Mouse (Mus musculus): ENCODE measurements around the gene Nrn1l. TPM values are rescaled to one million over a fixed set of nuclear protein-coding genes. Genes with fewer than 3 reads are reported as not detected.

Gene Nrn1l
- polyA plus RNA-seq, 1 experiment from 2014 or later, result 0.71 TPM

Other genes with a start within 250 kb of the Nrn1l start
- gene Carmil2, start 207.3 kb upstream of the Nrn1l start, polyA plus RNA-seq (2014; fragmentation: Nextera tagmentation; extraction: Ambion mirVana), result 1.1 and 1.4 TPM in 2 replicates
- gene Acd, start 192.5 kb upstream of the Nrn1l start, polyA plus RNA-seq (2014; fragmentation: Nextera tagmentation; extraction: Ambion mirVana), result 56.4 and 58.7 TPM in 2 replicates
- gene Pard6a, start 192.4 kb upstream of the Nrn1l start, polyA plus RNA-seq (2014; fragmentation: Nextera tagmentation; extraction: Ambion mirVana), result 17.8 and 18.4 TPM in 2 replicates
- 0.42 TPM in 1 of 2 replicates, not detected in the other for gene 4933405L10Rik, start 185.9 kb upstream of the Nrn1l start, polyA plus RNA-seq (2014; fragmentation: Nextera tagmentation; extraction: Ambion mirVana)
- 20.7 and 20.8 TPM in 2 replicates for gene Enkd1, start 185.4 kb upstream of the Nrn1l start, polyA plus RNA-seq (2014; fragmentation: Nextera tagmentation; extraction: Ambion mirVana)
- gene Gfod2, start 134.9 kb upstream of the Nrn1l start, polyA plus RNA-seq (2014; fragmentation: Nextera tagmentation; extraction: Ambion mirVana), result 14.7 and 15.1 TPM in 2 replicates
- gene Ranbp10, start 66.2 kb upstream of the Nrn1l start, polyA plus RNA-seq (2014; fragmentation: Nextera tagmentation; extraction: Ambion mirVana), result 10.8 and 11.2 TPM in 2 replicates
- gene Tsnaxip1, start 65.8 kb upstream of the Nrn1l start, polyA plus RNA-seq (2014; fragmentation: Nextera tagmentation; extraction: Ambion mirVana), result 0.52 and 3.4 TPM in 2 replicates
- gene Cenpt, start 40.3 kb upstream of the Nrn1l start, polyA plus RNA-seq (2014; fragmentation: Nextera tagmentation; extraction: Ambion mirVana), result 35.0 and 35.8 TPM in 2 replicates
- 59.6 and 61.8 TPM in 2 replicates for gene Thap11, start 38.4 kb upstream of the Nrn1l start, polyA plus RNA-seq (2014; fragmentation: Nextera tagmentation; extraction: Ambion mirVana)
- 223 and 258 TPM in 2 replicates for gene Nutf2, start 33.0 kb upstream of the Nrn1l start, polyA plus RNA-seq (2014; fragmentation: Nextera tagmentation; extraction: Ambion mirVana)
- gene Edc4, start 12.7 kb upstream of the Nrn1l start, polyA plus RNA-seq (2014; fragmentation: Nextera tagmentation; extraction: Ambion mirVana), result 35.8 and 42.0 TPM in 2 replicates
- 26.1 and 34.0 TPM in 2 replicates for gene Pskh1, start 6.9 kb downstream of the Nrn1l start, polyA plus RNA-seq (2014; fragmentation: Nextera tagmentation; extraction: Ambion mirVana)
- 0.57 and 1.1 TPM in 2 replicates for gene Ctrl, start 40.3 kb downstream of the Nrn1l start, polyA plus RNA-seq (2014; fragmentation: Nextera tagmentation; extraction: Ambion mirVana)
- 35.9 and 37.3 TPM in 2 replicates for gene Psmb10, start 44.9 kb downstream of the Nrn1l start, polyA plus RNA-seq (2014; fragmentation: Nextera tagmentation; extraction: Ambion mirVana)
- gene Lcat, start 49.8 kb downstream of the Nrn1l start, polyA plus RNA-seq (2014; fragmentation: Nextera tagmentation; extraction: Ambion mirVana), result 1.7 and 1.8 TPM in 2 replicates
- 42.8 and 43.9 TPM in 2 replicates for gene Slc12a4, start 72.5 kb downstream of the Nrn1l start, polyA plus RNA-seq (2014; fragmentation: Nextera tagmentation; extraction: Ambion mirVana)
- not detected in 2 replicates for gene Dpep3, start 85.9 kb downstream of the Nrn1l start, polyA plus RNA-seq (2014; fragmentation: Nextera tagmentation; extraction: Ambion mirVana)
- 16.0 and 20.2 TPM in 2 replicates for gene Dus2, start 97.8 kb downstream of the Nrn1l start, polyA plus RNA-seq (2014; fragmentation: Nextera tagmentation; extraction: Ambion mirVana)
- not detected in 2 replicates for gene Dpep2nb, start 112.4 kb downstream of the Nrn1l start, polyA plus RNA-seq (2014; fragmentation: Nextera tagmentation; extraction: Ambion mirVana)
- gene Ddx28, start 118.3 kb downstream of the Nrn1l start, polyA plus RNA-seq (2014; fragmentation: Nextera tagmentation; extraction: Ambion mirVana), result 14.7 and 15.8 TPM in 2 replicates
- gene Nfatc3, start 165.3 kb downstream of the Nrn1l start, polyA plus RNA-seq (2014; fragmentation: Nextera tagmentation; extraction: Ambion mirVana), result 7.2 and 7.3 TPM in 2 replicates
- gene Esrp2, start 243.4 kb downstream of the Nrn1l start, polyA plus RNA-seq (2014; fragmentation: Nextera tagmentation; extraction: Ambion mirVana), result 14.9 and 20.0 TPM in 2 replicates

Data from embryonic facial prominence, embryonic 14.5 days (tissue).